Mouse (Mus musculus): Measurements from ENCODE around the gene Kctd17.

Gene Kctd17

DNA sequence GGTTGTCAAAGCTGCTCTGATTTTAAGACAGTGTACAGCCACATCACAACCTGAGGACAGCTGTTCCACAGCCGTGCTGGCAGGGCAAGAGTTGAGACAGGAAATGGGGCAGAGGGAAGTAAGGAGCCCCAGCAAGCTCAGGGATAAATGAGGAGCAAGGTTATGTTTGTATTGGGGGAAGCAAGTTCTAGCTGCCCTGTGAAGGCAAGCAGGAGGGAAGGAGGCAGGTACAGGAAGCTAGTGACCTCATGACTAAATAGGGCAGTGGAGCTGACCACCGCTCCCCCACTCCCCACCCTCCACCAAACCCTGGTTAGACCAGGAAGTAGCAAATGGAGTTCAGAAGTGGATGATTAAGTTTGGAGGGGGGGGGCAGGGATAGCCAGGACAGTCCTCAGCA lies 52.6 kb downstream of the Kctd17 start:
- in situ Hi-C loops (cut with MboI, MseI), result loop anchor here in 1 of 2 experiments (5.0 to 25.0 kb wide), 2 partner anchors 34 to 1056 kb away; partner anchors contain the start of gene Ddx17

DNA sequence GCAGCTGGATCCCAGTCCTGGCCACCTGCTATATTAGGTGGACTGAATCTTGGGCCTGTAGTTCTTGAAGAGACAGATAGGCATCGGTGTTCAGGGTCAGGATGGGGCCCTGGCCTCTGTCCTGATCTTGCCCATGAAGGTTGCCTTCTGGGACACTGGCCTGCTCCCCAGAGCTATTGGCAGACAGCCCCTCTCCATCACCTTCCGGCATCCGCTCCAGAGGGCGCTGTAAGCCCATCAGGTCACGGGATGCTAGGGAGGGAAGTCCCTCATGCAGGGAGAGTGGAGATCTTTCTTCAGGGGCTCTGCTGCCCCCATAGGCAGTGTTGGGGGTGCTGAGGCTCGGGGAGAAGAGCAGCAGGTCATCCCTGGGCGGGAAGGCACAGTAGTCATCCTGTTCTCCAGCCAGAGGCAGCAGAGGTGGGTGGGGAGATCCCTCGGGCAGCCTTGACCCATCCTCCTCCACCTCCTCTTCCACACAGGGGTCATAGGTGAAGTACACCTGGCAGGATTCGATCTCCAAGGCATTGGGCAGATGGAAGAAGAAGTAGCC lies 53.2 kb downstream of the Kctd17 start:
- in situ Hi-C loops (cut with MboI, MseI), result loop anchor here in 1 of 2 experiments (5.0 to 25.0 kb wide), 2 partner anchors 34 to 1056 kb away; partner anchors contain the start of gene Ddx17

GRCm38 (mm10) chr15:78482518-78482917 lies 54.2 kb downstream of the Kctd17 start:
- in situ Hi-C loops (cut with MboI, MseI), result loop anchor here in 1 of 2 experiments (5.0 to 25.0 kb wide), 2 partner anchors 35 to 1055 kb away; partner anchors contain the start of gene Ddx17

DNA sequence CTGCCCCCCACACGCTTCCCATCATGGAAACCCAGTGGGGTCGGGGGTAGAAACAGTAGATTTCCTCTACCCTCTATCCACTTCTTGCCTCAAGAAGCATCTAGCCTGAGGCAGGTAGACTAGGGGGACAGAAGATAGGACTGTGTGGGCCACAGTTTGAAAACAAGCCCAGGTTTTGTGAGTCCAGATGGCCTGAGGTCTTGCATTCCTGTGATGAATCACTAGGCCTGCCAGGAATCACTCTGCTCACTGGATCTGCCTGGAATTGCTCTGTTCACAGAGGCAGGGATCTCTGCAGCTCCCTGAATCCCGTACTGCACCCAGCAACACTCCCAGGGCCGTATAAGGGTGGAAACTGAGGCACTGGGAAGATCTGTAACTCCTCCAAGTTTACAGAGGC lies 54.9 kb downstream of the Kctd17 start:
- in situ Hi-C loops (cut with MboI, MseI), result loop anchor here in 1 of 2 experiments (5.0 to 25.0 kb wide), 2 partner anchors 36 to 1054 kb away; partner anchors contain the start of gene Ddx17

- in situ Hi-C loops (cut with MboI, MseI), result loop anchor here in 1 of 2 experiments (25.0 kb wide), 1 partner anchor 1051 kb away; the partner anchor contains the start of gene Ddx17
These were observed 58.2 kb downstream of the Kctd17 start for GRCm38 (mm10) chr15:78486564-78486963.

DNA sequence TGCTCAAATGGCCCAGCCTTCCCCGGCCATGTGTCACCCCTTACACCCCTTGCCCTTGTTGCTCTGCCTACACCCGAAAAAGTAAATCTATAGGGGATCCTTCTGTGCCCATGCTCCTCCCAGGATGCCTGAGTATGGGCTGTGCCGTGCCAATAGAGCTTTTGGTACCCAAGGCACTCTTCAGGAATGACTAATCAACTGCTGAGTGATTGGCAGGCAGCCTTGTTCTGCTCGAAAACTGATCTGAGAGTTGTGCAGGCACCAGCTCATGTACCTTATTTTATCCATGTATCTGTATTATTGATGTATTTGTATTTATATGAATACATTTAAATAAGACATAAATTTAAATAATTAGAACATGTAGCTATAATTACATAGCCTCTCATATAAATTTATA lies 58.7 kb downstream of the Kctd17 start:
- in situ Hi-C loops (cut with MboI, MseI), result loop anchor here in 1 of 2 experiments (25.0 kb wide), 1 partner anchor 1050 kb away; the partner anchor contains the start of gene Ddx17
